Mouse (Mus musculus) embryonic facial prominence, embryonic 15.5 days (tissue): Measurements from ENCODE around the gene Dcun1d4. TPM values are rescaled to one million over a fixed set of nuclear protein-coding genes. Genes with fewer than 3 reads are reported as not detected.

Source experiments
- ATAC-seq: fragments of 200-750 bp; cut with Nextera tagmentation; 2 replicates; pipeline ENCODE4 v1.8.0; 2017; ENCODE audit warnings: low read depth, moderate TSS enrichment; ENCODE audit not compliant: insufficient number of reproducible peaks, low FRiP score, low TSS enrichment
- H3K27ac ChIP-seq: fragments of 300-500 bp; sonication (generic); replicated peaks from 2 replicates; pipeline ENCODE4 v1.5.1; 2015; ENCODE audit warnings: mild to moderate bottlenecking, inconsistent platforms
- H3K27me3 ChIP-seq: fragments of 300-500 bp; sonication (generic); 2 replicates; pipeline ENCODE4 v1.6.1; 2015; ENCODE audit warnings: inconsistent platforms
- H3K36me3 ChIP-seq: fragments of 300-500 bp; sonication (generic); 2 replicates; pipeline ENCODE4 v1.6.1; 2015; ENCODE audit warnings: mild to moderate bottlenecking, inconsistent platforms
- H3K4me1 ChIP-seq: fragments of 300-500 bp; sonication (generic); 2 replicates; pipeline ENCODE4 v1.6.1; 2015; ENCODE audit warnings: inconsistent platforms
- H3K4me2 ChIP-seq: fragments of 300-500 bp; sonication (generic); replicated peaks from 2 replicates; pipeline ENCODE4 v1.6.1; 2015; ENCODE audit warnings: mild to moderate bottlenecking, inconsistent platforms
- H3K4me3 ChIP-seq: fragments of 300-500 bp; sonication (generic); replicated peaks from 2 replicates; pipeline ENCODE4 v1.5.1; 2015; ENCODE audit warnings: mild to moderate bottlenecking, inconsistent platforms
- H3K9ac ChIP-seq: fragments of 300-500 bp; sonication (generic); 2 replicates; pipeline ENCODE4 v1.6.1; 2015; ENCODE audit warnings: inconsistent platforms
- H3K9me3 ChIP-seq: fragments of 300-500 bp; sonication (generic); replicated peaks from 2 replicates; pipeline ENCODE4 v1.6.1; 2016; ENCODE audit warnings: inconsistent platforms
- WGBS: fragments of 180-500 bp; shearing (Covaris S2); methylation state at CpG from one replicate; pipeline ENCODE4 v1.1.7; 2015; 5-methylcytosine and 5-hydroxymethylcytosine counted together
- polyA plus RNA-seq: library from polyadenylated mRNA; unstranded; fragments of >200 nt; fragmentation: Nextera tagmentation; extraction: Ambion mirVana; gene quantifications from 2 replicates; pipeline ENCODE4 v1.2.1, GENCODE M21; 2015

Gene Dcun1d4
- polyA plus RNA-seq, 1 experiment from 2014 or later, result 20.1 TPM

GRCm38 (mm10) chr5:73532222-73532621, 51.4 kb downstream of the Dcun1d4 start:
- H3K36me3 ChIP-seq, result peaks cover 13% of the 10 kb centered on the region; the same call in 1 of the 2 replicates
- 74% methylated on average over 1 of the region's 1 CpGs for WGBS
- no peak for ATAC-seq

GRCm38 (mm10) chr5:73532879-73533278, 52.1 kb downstream of the Dcun1d4 start:
- no peak overlapping the region for H3K9ac ChIP-seq
- H3K36me3 ChIP-seq, result peaks cover 13% of the 10 kb centered on the region; the same call in 1 of the 2 replicates
- H3K4me2 ChIP-seq, result no peak overlapping the region
- H3K4me3 ChIP-seq, result no peak overlapping the region
- no peaks in the 10 kb centered on the region for H3K9me3 ChIP-seq
- WGBS, result 71% methylated on average over 9 of the region's 9 CpGs
- no peak overlapping the region for H3K27ac ChIP-seq
- no peaks in the 10 kb centered on the region for H3K4me1 ChIP-seq
- no peak for ATAC-seq
- H3K27me3 ChIP-seq, result no peaks in the 10 kb centered on the region

More at GRCm38 (mm10) chr5:73532222-73532621, 51.4 kb downstream of the Dcun1d4 start:
- Histone ChIP-seq H3K4me1 (no peaks in the 10 kb centered on the region), H3K9ac (no peak overlapping the region), H3K27ac (no peak overlapping the region), H3K4me2 (no peak overlapping the region), H3K9me3 (no peaks in the 10 kb centered on the region), H3K4me3 (no peak overlapping the region), H3K27me3 (no peaks in the 10 kb centered on the region)

DNA sequence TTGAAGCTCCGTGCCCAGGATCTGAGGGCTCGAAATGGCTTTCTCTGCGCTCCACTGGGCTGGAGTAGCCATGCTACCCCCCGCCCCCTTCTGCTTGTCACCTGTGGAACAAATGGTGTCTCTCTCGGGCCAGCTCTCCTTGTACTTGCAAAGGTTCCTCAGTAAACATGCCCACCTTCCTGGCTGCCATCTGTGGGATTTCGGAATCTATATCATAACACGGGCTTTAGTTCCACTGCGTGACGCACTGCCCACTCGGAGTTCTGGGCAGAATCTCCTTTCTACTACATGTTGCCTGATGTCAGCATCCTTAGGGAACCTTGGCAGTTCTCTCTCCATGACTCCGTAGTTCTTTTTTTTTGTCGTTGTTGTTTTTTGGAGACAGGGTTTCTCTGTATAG, 56.9 kb downstream of the Dcun1d4 start:
- Histone ChIP-seq H3K9ac (no peak overlapping the region), H3K4me2 (no peak overlapping the region), H3K4me3 (no peak overlapping the region), H3K4me1 (0 out of 2 replicates have a peak, but pooled peaks cover 6% of the 10 kb centered on the region), H3K27ac (no peak overlapping the region), H3K9me3 (no peaks in the 10 kb centered on the region), H3K27me3 (no peaks in the 10 kb centered on the region), H3K36me3 (peaks cover 10% of the 10 kb centered on the region; the same call in 1 of the 2 replicates)
- no peak for ATAC-seq
- WGBS, result 91% methylated on average over 12 of the region's 12 CpGs

DNA sequence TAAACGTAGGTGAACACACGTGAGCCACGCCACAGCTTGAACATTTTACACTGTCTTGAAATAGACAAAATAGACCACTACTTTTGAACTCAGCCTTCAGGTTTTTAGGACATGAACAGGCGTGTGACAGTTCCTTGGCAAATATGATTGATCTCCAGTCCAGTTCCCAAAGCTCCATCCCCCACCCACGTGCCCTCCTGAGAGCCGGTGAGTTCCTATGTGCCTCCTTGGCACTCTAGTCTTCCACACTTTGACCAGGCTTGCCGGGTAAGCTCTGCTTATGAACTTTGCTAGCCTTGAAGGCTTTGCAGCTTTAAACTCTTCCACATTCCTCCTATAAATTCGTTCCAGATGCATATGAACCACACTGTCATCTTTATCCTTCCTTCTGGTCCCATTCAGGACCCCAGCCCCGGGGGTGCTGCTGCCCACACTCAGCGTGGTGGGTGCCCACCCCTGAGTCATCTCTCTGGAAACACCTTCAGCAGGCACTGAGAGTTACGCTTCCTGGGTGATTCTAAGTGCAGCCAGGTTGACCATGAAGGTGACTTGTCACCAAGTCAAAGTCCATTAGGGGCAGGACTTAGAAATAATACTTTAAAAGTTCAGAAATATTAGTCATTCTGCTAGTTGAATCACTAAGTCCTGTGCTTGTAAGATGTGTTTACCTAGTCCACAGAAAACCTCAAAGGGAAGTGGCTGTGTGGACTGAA, 57.9 kb downstream of the Dcun1d4 start:
- no peaks in the 10 kb centered on the region for H3K9me3 ChIP-seq
- peaks cover 6% of the 10 kb centered on the region; the same call in 1 of the 2 replicates for H3K36me3 ChIP-seq
- H3K4me1 ChIP-seq, result 0 out of 2 replicates have a peak, but pooled peaks cover 6% of the 10 kb centered on the region
- H3K4me2 ChIP-seq, result no peak overlapping the region
- no peak overlapping the region for H3K27ac ChIP-seq
- H3K9ac ChIP-seq, result no peak overlapping the region
- no peak overlapping the region for H3K4me3 ChIP-seq
- ATAC-seq, result no peak
- WGBS, result 58% methylated on average over 11 of the region's 11 CpGs
- H3K27me3 ChIP-seq, result no peaks in the 10 kb centered on the region

- no peak overlapping the region for H3K9ac ChIP-seq
- 63% methylated on average over 6 of the region's 6 CpGs for WGBS
- no peak overlapping the region for H3K4me3 ChIP-seq
- H3K4me1 ChIP-seq, result 0 out of 2 replicates have a peak, but pooled peaks cover 6% of the 10 kb centered on the region
- peaks cover 6% of the 10 kb centered on the region; the same call in 1 of the 2 replicates for H3K36me3 ChIP-seq
- H3K9me3 ChIP-seq, result no peaks in the 10 kb centered on the region
- no peak overlapping the region for H3K27ac ChIP-seq
- 0 out of 2 replicates have a peak, but pooled peaks have one; percentile 40 for ATAC-seq
- H3K4me2 ChIP-seq, result no peak overlapping the region
- H3K27me3 ChIP-seq, result no peaks in the 10 kb centered on the region
Measured at GRCm38 (mm10) chr5:73539848-73540510, 59.2 kb downstream of the Dcun1d4 start.

GRCm38 (mm10) chr5:73540511-73540871, 59.7 kb downstream of the Dcun1d4 start:
- Histone ChIP-seq H3K4me1 (0 out of 2 replicates have a peak, but pooled peaks cover 6% of the 10 kb centered on the region), H3K27me3 (no peaks in the 10 kb centered on the region), H3K9me3 (no peaks in the 10 kb centered on the region), H3K27ac (no peak overlapping the region), H3K4me3 (no peak overlapping the region), H3K4me2 (no peak overlapping the region), H3K9ac (no peak overlapping the region), H3K36me3 (peaks cover 6% of the 10 kb centered on the region; the same call in 1 of the 2 replicates)
- WGBS, result 84% methylated on average over 2 of the region's 2 CpGs
- ATAC-seq, result no peak

DNA sequence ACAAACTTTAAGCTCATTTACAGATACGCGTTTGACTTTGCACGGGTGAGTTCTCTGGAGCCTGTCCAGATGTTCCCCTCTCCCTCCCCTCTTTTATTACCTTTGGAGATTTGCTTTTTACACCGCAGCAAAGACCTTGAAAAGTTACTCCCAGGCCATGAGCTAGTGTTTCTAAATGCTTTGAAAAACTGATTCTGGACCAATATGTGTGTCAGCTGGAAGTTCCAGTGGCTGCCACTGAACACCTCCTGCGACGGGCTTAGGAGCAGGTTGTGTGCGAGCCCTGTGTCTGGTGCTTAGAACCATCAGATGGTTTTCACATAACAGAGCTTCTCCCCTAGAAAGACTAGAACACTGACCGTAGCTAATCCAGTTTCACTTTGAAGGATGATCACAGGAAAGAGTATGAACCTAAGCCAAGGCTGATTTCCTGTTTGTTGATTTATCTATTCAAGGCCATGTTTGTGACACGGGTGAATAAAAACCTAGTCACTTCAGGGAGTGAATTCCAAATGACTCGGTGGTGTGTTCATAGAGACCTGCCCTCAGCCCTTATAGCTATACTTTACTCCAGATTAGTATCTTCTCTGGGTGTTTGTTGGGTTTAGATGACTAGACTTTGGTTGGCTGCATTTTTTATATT, 63.4 kb downstream of the Dcun1d4 start:
- Histone ChIP-seq H3K4me1 (no peaks in the 10 kb centered on the region), H3K27me3 (no peaks in the 10 kb centered on the region), H3K4me3 (no peak overlapping the region), H3K4me2 (no peak overlapping the region), H3K9ac (no peak overlapping the region), H3K36me3 (no peaks in the 10 kb centered on the region), H3K9me3 (no peaks in the 10 kb centered on the region), H3K27ac (no peak overlapping the region)
- WGBS, result 72% methylated on average over 10 of the region's 10 CpGs
- no peak for ATAC-seq

DNA sequence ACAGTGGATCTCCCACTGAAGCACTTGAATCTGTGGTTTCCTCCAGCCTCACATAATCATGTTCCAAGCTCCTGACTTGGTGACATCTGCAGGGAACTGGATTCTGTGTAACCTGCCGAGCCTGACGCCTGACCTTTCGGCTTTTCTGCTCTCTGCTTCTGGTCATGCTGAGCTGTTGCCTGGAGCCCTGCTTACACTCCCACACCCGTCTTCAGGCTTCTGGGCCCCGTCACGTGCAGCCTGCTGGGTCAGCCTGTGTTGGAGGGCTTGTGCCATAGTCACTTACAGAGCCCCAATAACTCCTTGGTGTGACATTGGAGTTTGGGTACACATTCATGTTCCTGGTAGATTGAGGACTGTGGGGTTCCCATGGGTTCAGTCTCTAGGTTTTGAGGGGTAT, 64.8 kb downstream of the Dcun1d4 start:
- no peak overlapping the region for H3K27ac ChIP-seq
- no peak overlapping the region for H3K4me2 ChIP-seq
- H3K36me3 ChIP-seq, result no peaks in the 10 kb centered on the region
- H3K9me3 ChIP-seq, result no peaks in the 10 kb centered on the region
- WGBS, result 83% methylated on average over 6 of the region's 6 CpGs
- no peaks in the 10 kb centered on the region for H3K27me3 ChIP-seq
- H3K9ac ChIP-seq, result no peak overlapping the region
- H3K4me1 ChIP-seq, result no peaks in the 10 kb centered on the region
- ATAC-seq, result no peak
- no peak overlapping the region for H3K4me3 ChIP-seq

GRCm38 (mm10) chr5:73547252-73547651, 66.5 kb downstream of the Dcun1d4 start:
- no peaks in the 10 kb centered on the region for H3K9me3 ChIP-seq
- WGBS, result 93% methylated on average over 7 of the region's 7 CpGs
- no peak for ATAC-seq
- no peak overlapping the region for H3K9ac ChIP-seq
- no peaks in the 10 kb centered on the region for H3K36me3 ChIP-seq
- H3K27ac ChIP-seq, result no peak overlapping the region
- no peak overlapping the region for H3K4me2 ChIP-seq
- no peaks in the 10 kb centered on the region for H3K4me1 ChIP-seq
- H3K27me3 ChIP-seq, result no peaks in the 10 kb centered on the region
- H3K4me3 ChIP-seq, result no peak overlapping the region

GRCm38 (mm10) chr5:73548237-73548636, 67.4 kb downstream of the Dcun1d4 start:
- Histone ChIP-seq H3K27ac (no peak overlapping the region), H3K4me3 (no peak overlapping the region), H3K36me3 (no peaks in the 10 kb centered on the region), H3K27me3 (no peaks in the 10 kb centered on the region), H3K4me2 (no peak overlapping the region), H3K9me3 (no peaks in the 10 kb centered on the region), H3K9ac (no peak overlapping the region), H3K4me1 (no peaks in the 10 kb centered on the region)
- no peak for ATAC-seq
- 85% methylated on average over 7 of the region's 7 CpGs for WGBS

GRCm38 (mm10) chr5:73548838-73549237, 68.0 kb downstream of the Dcun1d4 start:
- Histone ChIP-seq H3K4me3 (no peak overlapping the region), H3K4me2 (no peak overlapping the region), H3K27me3 (no peaks in the 10 kb centered on the region), H3K9me3 (no peaks in the 10 kb centered on the region), H3K4me1 (no peaks in the 10 kb centered on the region), H3K36me3 (no peaks in the 10 kb centered on the region), H3K9ac (no peak overlapping the region), H3K27ac (no peak overlapping the region)
- 90% methylated on average over 1 of the region's 1 CpGs for WGBS
- ATAC-seq, result no peak
